Mouse (Mus musculus) neural tube, embryonic 15.5 days (tissue): ENCODE measurements around the gene Olfr102. TPM values are rescaled to one million over a fixed set of nuclear protein-coding genes. Genes with fewer than 3 reads are reported as not detected.

Source experiments
- ATAC-seq: fragments of 200-750 bp; cut with Nextera tagmentation; 2 replicates; pipeline ENCODE4 v1.8.0; 2017; ENCODE audit warnings: mild to moderate bottlenecking, moderate TSS enrichment, moderate library complexity; ENCODE audit not compliant: low FRiP score
- H3K27ac ChIP-seq: fragments of 300-500 bp; sonication (generic); replicated peaks from 2 replicates; pipeline ENCODE4 v1.5.1; 2015; ENCODE audit warnings: mild to moderate bottlenecking, inconsistent platforms
- H3K27me3 ChIP-seq: fragments of 300-500 bp; sonication (generic); replicated peaks from 2 replicates; pipeline ENCODE4 v1.6.1; 2015; ENCODE audit warnings: inconsistent platforms
- H3K36me3 ChIP-seq: fragments of 300-500 bp; sonication (generic); 2 replicates; pipeline ENCODE4 v1.6.1; 2015; ENCODE audit warnings: inconsistent platforms
- H3K4me1 ChIP-seq: fragments of 300-500 bp; sonication (generic); 2 replicates; pipeline ENCODE4 v1.6.1; 2015; ENCODE audit warnings: inconsistent platforms
- H3K4me2 ChIP-seq: fragments of 300-500 bp; sonication (generic); 2 replicates; pipeline ENCODE4 v1.6.1; 2015; ENCODE audit warnings: inconsistent platforms, mild to moderate bottlenecking, moderate library complexity
- H3K4me3 ChIP-seq: fragments of 300-500 bp; sonication (generic); replicated peaks from 2 replicates; pipeline ENCODE4 v1.5.1; 2015; ENCODE audit warnings: mild to moderate bottlenecking, inconsistent platforms
- H3K9ac ChIP-seq: fragments of 300-500 bp; sonication (generic); replicated peaks from 2 replicates; pipeline ENCODE4 v1.6.1; 2015; ENCODE audit warnings: mild to moderate bottlenecking, inconsistent platforms
- H3K9me3 ChIP-seq: fragments of 300-500 bp; sonication (generic); replicated peaks from 2 replicates; pipeline ENCODE4 v1.6.1; 2016; ENCODE audit warnings: inconsistent platforms
- WGBS: fragments of 180-500 bp; shearing (Covaris S2); methylation state at CpG from one replicate; pipeline ENCODE4 v1.1.7; 2015; ENCODE audit warnings: mixed read lengths; 5-methylcytosine and 5-hydroxymethylcytosine counted together
- polyA plus RNA-seq: library from polyadenylated mRNA; unstranded; fragments of >200 nt; fragmentation: Nextera tagmentation; extraction: Ambion mirVana; gene quantifications from 2 replicates; pipeline ENCODE4 v1.2.1, GENCODE M21; 2015

The Olfr102 gene
- polyA plus RNA-seq, 1 experiment from 2014 or later = not detected

- Histone ChIP-seq H3K9ac (no peak within 1 kb of the TSS), H3K4me1 (no peaks in the 10 kb centered on the region), H3K27me3 (no peaks in the 10 kb centered on the region), H3K4me3 (no peak within 1 kb of the TSS), H3K4me2 (no peak within 1 kb of the TSS), H3K9me3 (no peaks in the 10 kb centered on the region), H3K27ac (no peak within 1 kb of the TSS), H3K36me3 (no peaks in the 10 kb centered on the region)
- 94% methylated on average over 1 of the region's 1 CpGs for WGBS
- no peak for ATAC-seq
Observed at GRCm38 (mm10) chr17:37263626-37264025, 53.2 kb downstream of the Olfr102 start, which contains the start of gene Olfr98. Gene Olfr98, minus strand, starts transcription at chr17:37263749.

Other genes starting within 250 kb of the Olfr102 start
- gene Olfr90, start 228.6 kb downstream of the Olfr102 start, polyA plus RNA-seq = 0.06 TPM in 1 of 2 replicates, not detected in the other
- not detected in 2 replicates for gene Olfr91, start 218.8 kb downstream of the Olfr102 start, polyA plus RNA-seq
- gene Olfr92, start 197.0 kb downstream of the Olfr102 start, polyA plus RNA-seq = not detected in 2 replicates
- not detected in 2 replicates for gene Olfr93, start 155.6 kb downstream of the Olfr102 start, polyA plus RNA-seq
- gene Ubd, start 123.2 kb downstream of the Olfr102 start, polyA plus RNA-seq = 3.8 TPM in 1 of 2 replicates, not detected in the other
- gene Olfr94, start 116.1 kb downstream of the Olfr102 start, polyA plus RNA-seq = 0.14 and 0.19 TPM in 2 replicates
- gene Olfr95, start 103.9 kb downstream of the Olfr102 start, polyA plus RNA-seq = 0.04 TPM in 1 of 2 replicates, not detected in the other
- gene Olfr96, start 96.9 kb downstream of the Olfr102 start, polyA plus RNA-seq = not detected in 2 replicates
- not detected in 2 replicates for gene Olfr97, start 79.7 kb downstream of the Olfr102 start, polyA plus RNA-seq
- gene Olfr98, start 53.3 kb downstream of the Olfr102 start, polyA plus RNA-seq = not detected in 2 replicates
- 1.7 and 3.2 TPM in 2 replicates for gene H2-M3, start 46.8 kb downstream of the Olfr102 start, polyA plus RNA-seq
- not detected in 2 replicates for gene Olfr99, start 33.6 kb downstream of the Olfr102 start, polyA plus RNA-seq
- not detected in 2 replicates for gene Olfr101, start 12.7 kb downstream of the Olfr102 start, polyA plus RNA-seq
- not detected in 2 replicates for gene Olfr103, start 22.6 kb upstream of the Olfr102 start, polyA plus RNA-seq
- gene Olfr104-ps, start 42.5 kb upstream of the Olfr102 start, polyA plus RNA-seq = not detected in 2 replicates
- gene Olfr105-ps, start 62.0 kb upstream of the Olfr102 start, polyA plus RNA-seq = not detected in 2 replicates
- gene Olfr106-ps, start 73.3 kb upstream of the Olfr102 start, polyA plus RNA-seq = not detected in 2 replicates
- 0.04 TPM in 1 of 2 replicates, not detected in the other for gene Olfr107, start 82.2 kb upstream of the Olfr102 start, polyA plus RNA-seq
- not detected in 2 replicates for gene Olfr108, start 128.4 kb upstream of the Olfr102 start, polyA plus RNA-seq
- not detected in 2 replicates for gene Olfr109, start 141.9 kb upstream of the Olfr102 start, polyA plus RNA-seq
- 0.73 TPM in 1 of 2 replicates, not detected in the other for gene H2-M2, start 166.5 kb upstream of the Olfr102 start, polyA plus RNA-seq
- not detected in 2 replicates for gene Olfr110, start 175.4 kb upstream of the Olfr102 start, polyA plus RNA-seq
- not detected in 2 replicates for gene Olfr111, start 191.0 kb upstream of the Olfr102 start, polyA plus RNA-seq